ENCODE assay signal across 8 mouse cellular contexts in genomic region chr8:64691591-64692401, GRCm38 (mm10). TPM values are rescaled to one million over a fixed set of nuclear protein-coding genes. Genes with fewer than 3 reads are reported as not detected.
DNase-seq lines count a peak whose midpoint lies in the region; ATAC-seq and TF ChIP-seq lines count a peak whose summit lies in the region.

No protein-coding gene starts in this region.

- no peaks in the 10 kb centered on the region for H3K36me3 ChIP-seq in kidney, postnatal 0 days (ENCODE audit: insufficient read depth, low read length)
- no peaks in the 10 kb centered on the region for H3K36me3 ChIP-seq in forebrain, embryonic 16.5 days (ENCODE audit: control insufficient read depth, insufficient read depth)
- H3K36me3 ChIP-seq in midbrain, embryonic 12.5 days, result no peaks in the 10 kb centered on the region; the same call in 1 of the 2 replicates

- DNase-seq in kidney, postnatal 0 days (ENCODE audit: low spot score), result no peak
- DNase-seq in kidney, postnatal 36 days, result no peak
- peak in 1 of 2 experiments; percentile 42 for DNase-seq in cerebellum, adult 2 months
- DNase-seq in c-Kit-positive CD71-positive TER-119-positive erythroid progenitor cells, embryonic 14.5 days (ENCODE audit: low spot score), result no peak
- DNase-seq in urinary bladder, postnatal 14 days (ENCODE audit: low spot score), result no peak
- no peak for DNase-seq in ovary, postnatal 14 days (ENCODE audit: low spot score)

- H3K4me1 ChIP-seq in kidney, postnatal 0 days (replicated peaks; ENCODE audit: insufficient read depth, low read length), result no peaks in the 10 kb centered on the region
- H3K4me1 ChIP-seq in cerebellum, adult 2 months (ENCODE audit: control insufficient read depth, insufficient read depth, low read length), result peaks cover 8% of the 10 kb centered on the region
- H3K4me1 ChIP-seq in forebrain, embryonic 16.5 days (replicated peaks; ENCODE audit: control insufficient read depth, insufficient read depth, low read length), result peaks cover 26% of the 10 kb centered on the region
- peaks cover 30% of the 10 kb centered on the region for H3K4me1 ChIP-seq in midbrain, embryonic 12.5 days

- no peak for TF ChIP-seq CTCF in kidney, postnatal 0 days (IDR thresholded peaks at IDR 0.05; ENCODE audit: low read depth)
- no peak for TF ChIP-seq CTCF in cerebellum, adult 2 months (IDR thresholded peaks at IDR 0.05; ENCODE audit: borderline replicate concordance, insufficient read depth, low read depth, low read length)

- peak overlapping the region; percentile 70 for H3K4me2 ChIP-seq in kidney, postnatal 0 days (ENCODE audit: low read length)
- H3K4me2 ChIP-seq in forebrain, embryonic 16.5 days (ENCODE audit: low read length), result peak overlapping the region; percentile 75
- peak overlapping the region; percentile 56 for H3K4me2 ChIP-seq in midbrain, embryonic 12.5 days (replicated peaks)

- WGBS in kidney, postnatal 0 days, result 22% methylated on average over 16 of the region's 16 CpGs
- WGBS in cerebellum, adult 2 months, result 7% methylated on average over 16 of the region's 16 CpGs
- 3% methylated on average over 16 of the region's 16 CpGs for WGBS in forebrain, embryonic 16.5 days
- 3% methylated on average over 16 of the region's 16 CpGs for WGBS in midbrain, embryonic 12.5 days

- H3K27me3 ChIP-seq in kidney, postnatal 0 days (ENCODE audit: insufficient read depth, low read length), result no peaks in the 10 kb centered on the region
- H3K27me3 ChIP-seq in cerebellum, adult 2 months (ENCODE audit: control insufficient read depth, insufficient read depth, low read length), result no peaks in the 10 kb centered on the region
- no peaks in the 10 kb centered on the region for H3K27me3 ChIP-seq in forebrain, embryonic 16.5 days (replicated peaks; ENCODE audit: control insufficient read depth, insufficient read depth, low read length)
- H3K27me3 ChIP-seq in midbrain, embryonic 12.5 days, result no peaks in the 10 kb centered on the region

- H3K9me3 ChIP-seq in kidney, postnatal 0 days (replicated peaks; ENCODE audit: low read length), result no peaks in the 10 kb centered on the region
- H3K9me3 ChIP-seq in forebrain, embryonic 16.5 days (ENCODE audit: control insufficient read depth, low read length), result no peaks in the 10 kb centered on the region
- no peaks in the 10 kb centered on the region for H3K9me3 ChIP-seq in midbrain, embryonic 12.5 days

- TF ChIP-seq POLR2A in cerebellum, adult 2 months (IDR thresholded peaks at IDR 0.05; ENCODE audit: borderline replicate concordance, insufficient read depth, low read length), result no peak; the same call in 1 of the 2 replicates

- H3K27ac ChIP-seq in kidney, postnatal 0 days, result no peak overlapping the region
- H3K27ac ChIP-seq in cerebellum, adult 2 months (ENCODE audit: insufficient read depth, low read length), result peak overlapping the region; percentile 97
- peak overlapping the region; percentile 98 for H3K27ac ChIP-seq in forebrain, embryonic 16.5 days (ENCODE audit: low read length)
- H3K27ac ChIP-seq in midbrain, embryonic 12.5 days (replicated peaks), result peak overlapping the region; percentile 98

- no peak for ATAC-seq in kidney, postnatal 0 days (replicated peaks; ENCODE audit: low FRiP score, low read depth)
- ATAC-seq in forebrain, embryonic 16.5 days, result no peak; the same call in 1 of the 2 replicates
- no peak for ATAC-seq in midbrain, embryonic 12.5 days (ENCODE audit: low FRiP score, low read depth)

- H3K9ac ChIP-seq in kidney, postnatal 0 days (ENCODE audit: low read depth, low read length), result peak overlapping the region; percentile 57
- peak overlapping the region; percentile 100 for H3K9ac ChIP-seq in forebrain, embryonic 16.5 days (replicated peaks; ENCODE audit: low read depth, low read length)
- H3K9ac ChIP-seq in midbrain, embryonic 12.5 days (replicated peaks), result peak overlapping the region; percentile 87

- H3K4me3 ChIP-seq in kidney, postnatal 0 days (replicated peaks; ENCODE audit: low read depth, low read length), result peak overlapping the region; percentile 48
- H3K4me3 ChIP-seq in cerebellum, adult 2 months (replicated peaks; ENCODE audit: insufficient read depth, low read depth, low read length), result peak overlapping the region; percentile 81
- peak overlapping the region; percentile 75 for H3K4me3 ChIP-seq in forebrain, embryonic 16.5 days (replicated peaks; ENCODE audit: low read length)
- peak overlapping the region; percentile 65 for H3K4me3 ChIP-seq in midbrain, embryonic 12.5 days

RNA-seq across cellular contexts. Expression of gene Cpe, which starts 1.1 kb away (rescaled TPM):
- 100 and 115 TPM in 2 replicates for polyA plus RNA-seq in kidney, postnatal 0 days (2015; fragmentation: Nextera tagmentation; extraction: Ambion mirVana)
- polyA plus RNA-seq in cerebellum, adult 2 months (2012; rRNA removed), result 673 and 722 TPM in 2 replicates
- polyA plus RNA-seq in forebrain, embryonic 16.5 days (2015; fragmentation: Nextera tagmentation; extraction: Ambion mirVana), result 470 and 498 TPM in 2 replicates
- polyA plus RNA-seq in midbrain, embryonic 12.5 days (2016; fragmentation: Nextera tagmentation; extraction: Ambion mirVana), result 426 and 488 TPM in 2 replicates

RNA-seq across cellular contexts. Expression of gene Msmo1, which starts 41.8 kb away (rescaled TPM):
- polyA plus RNA-seq in kidney, postnatal 0 days (2015; fragmentation: Nextera tagmentation; extraction: Ambion mirVana), result 87.4 and 91.2 TPM in 2 replicates
- 95.7 and 107 TPM in 2 replicates for polyA plus RNA-seq in cerebellum, adult 2 months (2012; rRNA removed)
- 155 and 156 TPM in 2 replicates for polyA plus RNA-seq in forebrain, embryonic 16.5 days (2015; fragmentation: Nextera tagmentation; extraction: Ambion mirVana)
- polyA plus RNA-seq in midbrain, embryonic 12.5 days (2016; fragmentation: Nextera tagmentation; extraction: Ambion mirVana), result 204 and 212 TPM in 2 replicates
